Mouse (Mus musculus): ENCODE measurements around the gene Hdac7.

DNA sequence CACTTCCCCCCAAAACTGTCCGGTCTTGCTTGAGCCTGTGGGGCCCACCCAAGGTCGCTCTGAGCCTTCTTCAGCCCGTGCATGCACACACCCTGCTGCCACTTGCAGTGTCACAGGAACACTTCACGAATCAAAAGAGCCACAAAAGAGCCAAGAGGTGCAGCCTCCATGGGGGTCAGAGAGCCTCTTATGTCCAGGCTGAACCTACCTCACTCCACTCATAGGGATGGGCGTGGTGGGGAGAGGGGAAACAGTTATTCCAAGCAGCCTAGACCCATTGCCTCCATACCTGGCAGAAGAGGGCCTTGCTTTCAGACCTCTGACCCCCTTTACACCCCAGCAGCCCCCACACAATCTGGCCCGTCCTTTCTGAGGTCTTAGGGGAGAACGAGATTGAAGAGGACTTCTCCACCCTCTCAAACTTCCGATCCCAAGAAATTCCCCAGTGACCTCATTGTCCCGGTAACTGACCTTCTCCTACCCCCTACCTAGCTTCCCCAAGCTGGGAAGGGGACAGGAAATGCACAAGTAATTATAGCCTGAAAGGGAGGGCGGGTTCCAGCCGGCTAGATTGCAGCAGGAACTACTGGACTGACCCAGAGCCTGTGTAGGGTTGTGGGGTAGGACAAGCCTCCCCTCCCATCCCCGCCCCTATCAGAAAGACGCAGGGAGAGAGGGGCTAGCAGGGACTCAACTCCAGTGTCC, 79.1 kb downstream of the Hdac7 start:
- TF ChIP-seq CTCF (conservative IDR thresholded peaks at IDR 0.05; ENCODE audit: low read length) (no peak), POU5F1 (IDR thresholded peaks at IDR 0.05; ENCODE audit: borderline replicate concordance, low read length) (no peak), NANOG (IDR thresholded peaks at IDR 0.05; ENCODE audit: borderline replicate concordance, low read length) (no peak)

Data from E14TG2a.4 (cell line).